Mouse (Mus musculus) neural tube, embryonic 11.5 days (tissue): ENCODE data around the gene Xrcc1. TPM values are rescaled to one million over a fixed set of nuclear protein-coding genes. Genes with fewer than 3 reads are reported as not detected.

Source experiments
- ATAC-seq: fragments of 200-750 bp; cut with Nextera tagmentation; 2 replicates; pipeline ENCODE4 v1.8.0; 2017; ENCODE audit warnings: moderate number of reproducible peaks, mild to moderate bottlenecking, moderate TSS enrichment, moderate library complexity; ENCODE audit not compliant: insufficient read depth, low FRiP score, low TSS enrichment
- DNase-seq: peaks from one replicate; pipeline ENCODE4 v3.0.0-alpha.2; 2015; ENCODE audit warnings: low spot score
- H3K27ac ChIP-seq: fragments of 300-500 bp; sonication (generic); 2 replicates; pipeline ENCODE4 v1.5.1; 2014; ENCODE audit warnings: low read depth, mild to moderate bottlenecking, low read length
- H3K27me3 ChIP-seq: fragments of 300-500 bp; sonication (generic); 2 replicates; pipeline ENCODE4 v1.6.1; 2014; ENCODE audit warnings: mild to moderate bottlenecking, low read length, mixed read lengths; ENCODE audit not compliant: control insufficient read depth, insufficient read depth
- H3K36me3 ChIP-seq: fragments of 300-500 bp; sonication (generic); 2 replicates; pipeline ENCODE4 v1.6.1; 2014; ENCODE audit warnings: mild to moderate bottlenecking, low read length, moderate library complexity, mixed read lengths; ENCODE audit not compliant: control insufficient read depth, insufficient read depth
- H3K4me1 ChIP-seq: fragments of 300-500 bp; sonication (generic); 2 replicates; pipeline ENCODE4 v1.6.1; 2014; ENCODE audit warnings: low read length, mixed read lengths; ENCODE audit not compliant: control insufficient read depth, insufficient read depth
- H3K4me2 ChIP-seq: fragments of 300-500 bp; sonication (generic); 2 replicates; pipeline ENCODE4 v1.6.1; 2014; ENCODE audit warnings: low read depth, mild to moderate bottlenecking, moderate library complexity
- H3K4me3 ChIP-seq: fragments of 300-500 bp; sonication (generic); 2 replicates; pipeline ENCODE4 v1.5.1; 2014; ENCODE audit warnings: low read depth, low read length
- H3K9ac ChIP-seq: fragments of 300-500 bp; sonication (generic); 2 replicates; pipeline ENCODE4 v1.6.1; 2014; ENCODE audit warnings: mild to moderate bottlenecking, low read length
- H3K9me3 ChIP-seq: fragments of 300-500 bp; sonication (generic); 2 replicates; pipeline ENCODE4 v1.6.1; 2016; ENCODE audit warnings: low read length; ENCODE audit not compliant: control insufficient read depth
- WGBS: fragments of 180-500 bp; shearing (Covaris S2); extraction: QIAGEN DNeasy Blood & Tissue Kit; methylation state at CpG from one replicate; pipeline ENCODE4 v1.1.7; 2014; 5-methylcytosine and 5-hydroxymethylcytosine counted together
- polyA plus RNA-seq: library from polyadenylated mRNA; unstranded; fragments of >200 nt; fragmentation: Nextera tagmentation; extraction: Ambion mirVana; gene quantifications from 2 replicates; pipeline ENCODE4 v1.2.1, GENCODE M21; 2014

The Xrcc1 gene
- polyA plus RNA-seq, 1 experiment from 2014 or later, result 120 TPM

DNA sequence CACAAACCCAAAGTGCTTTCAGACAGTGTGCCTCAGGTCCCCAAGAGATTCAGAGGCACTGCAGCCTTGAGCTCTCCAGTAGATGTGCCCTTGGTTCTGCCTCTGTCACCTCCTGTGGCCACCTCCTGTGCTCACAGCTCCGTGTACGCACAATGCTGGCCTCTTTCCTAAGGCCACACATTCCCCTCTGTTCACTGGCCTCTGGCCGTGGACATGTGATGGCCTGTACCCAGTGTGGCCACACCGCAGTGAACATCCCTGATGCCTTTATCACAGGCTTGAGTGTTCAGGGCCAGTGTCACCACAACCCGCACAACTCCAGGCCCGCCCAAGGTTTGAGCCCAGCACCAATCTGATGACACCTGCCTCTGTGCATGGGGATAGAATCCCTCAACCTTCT is 38.8 kb downstream of the Xrcc1 start:
- no peaks in the 10 kb centered on the region for H3K4me1 ChIP-seq
- H3K9me3 ChIP-seq, result no peaks in the 10 kb centered on the region
- 84% methylated on average over 6 of the region's 6 CpGs for WGBS
- H3K9ac ChIP-seq, result no peak overlapping the region
- H3K4me2 ChIP-seq, result no peak overlapping the region
- H3K27ac ChIP-seq, result no peak overlapping the region
- DNase-seq (no peak), ATAC-seq (no peak)
- H3K4me3 ChIP-seq, result no peak overlapping the region
- H3K27me3 ChIP-seq, result peaks cover 29% of the 10 kb centered on the region
- H3K36me3 ChIP-seq, result no peaks in the 10 kb centered on the region; the same call in 1 of the 2 replicates

DNA sequence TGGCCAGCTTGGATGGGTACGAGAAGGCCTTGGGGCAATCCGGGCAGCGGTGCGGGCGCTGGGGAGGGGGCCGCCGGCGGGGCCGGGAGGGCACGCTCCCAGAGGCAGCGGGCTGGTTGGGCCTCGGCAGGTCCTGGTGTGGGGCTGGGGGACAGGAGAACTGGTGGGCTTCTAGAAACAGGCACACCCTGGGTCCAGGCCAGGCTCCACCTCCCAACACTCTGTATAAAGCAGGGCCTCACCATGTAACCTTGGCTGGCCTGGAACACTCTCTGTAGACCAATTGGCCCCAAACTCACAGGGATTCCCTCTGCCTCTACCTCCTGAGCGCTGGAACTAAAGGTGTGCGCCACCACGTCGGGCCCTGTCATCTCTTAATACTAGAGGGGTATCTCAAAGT is 39.9 kb downstream of the Xrcc1 start:
- Histone ChIP-seq H3K9ac (no peak overlapping the region), H3K27me3 (peaks cover 29% of the 10 kb centered on the region), H3K4me1 (no peaks in the 10 kb centered on the region), H3K4me3 (no peak overlapping the region), H3K27ac (no peak overlapping the region), H3K9me3 (no peaks in the 10 kb centered on the region), H3K4me2 (no peak overlapping the region), H3K36me3 (no peaks in the 10 kb centered on the region; the same call in 1 of the 2 replicates)
- WGBS, result 38% methylated on average over 10 of the region's 16 CpGs
- ATAC-seq (no peak), DNase-seq (no peak)

DNA sequence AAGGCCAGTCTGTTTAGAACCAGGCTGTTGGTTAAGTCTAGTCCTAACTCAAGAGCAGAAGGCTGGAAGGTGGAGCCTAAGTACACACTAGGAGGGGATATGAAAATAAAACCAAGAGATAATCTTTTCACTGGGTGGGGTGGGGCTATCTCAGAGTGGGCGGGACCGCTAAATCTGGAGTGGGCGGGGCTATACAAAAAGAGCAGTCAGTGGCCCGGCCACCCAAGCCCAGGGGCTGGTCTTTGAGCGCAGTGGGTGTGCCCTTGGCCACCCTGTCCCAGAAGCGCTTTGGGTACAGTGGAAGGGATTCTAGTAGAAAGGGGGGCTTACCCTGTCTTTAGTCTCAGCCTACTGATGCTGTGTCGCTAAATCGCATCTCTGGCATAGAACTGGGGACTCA is 40.7 kb downstream of the Xrcc1 start:
- Histone ChIP-seq H3K4me2 (peak overlapping the region; percentile 71), H3K27ac (no peak overlapping the region), H3K9ac (no peak overlapping the region; the same call in 1 of the 2 replicates), H3K9me3 (no peaks in the 10 kb centered on the region), H3K4me3 (peak overlapping the region; percentile 41), H3K36me3 (no peaks in the 10 kb centered on the region; the same call in 1 of the 2 replicates), H3K4me1 (no peaks in the 10 kb centered on the region), H3K27me3 (peaks cover 29% of the 10 kb centered on the region)
- WGBS, result 12% methylated on average over 8 of the region's 8 CpGs
- ATAC-seq (peak; percentile 48; the same call in 1 of the 2 replicates), DNase-seq (no peak)

DNA sequence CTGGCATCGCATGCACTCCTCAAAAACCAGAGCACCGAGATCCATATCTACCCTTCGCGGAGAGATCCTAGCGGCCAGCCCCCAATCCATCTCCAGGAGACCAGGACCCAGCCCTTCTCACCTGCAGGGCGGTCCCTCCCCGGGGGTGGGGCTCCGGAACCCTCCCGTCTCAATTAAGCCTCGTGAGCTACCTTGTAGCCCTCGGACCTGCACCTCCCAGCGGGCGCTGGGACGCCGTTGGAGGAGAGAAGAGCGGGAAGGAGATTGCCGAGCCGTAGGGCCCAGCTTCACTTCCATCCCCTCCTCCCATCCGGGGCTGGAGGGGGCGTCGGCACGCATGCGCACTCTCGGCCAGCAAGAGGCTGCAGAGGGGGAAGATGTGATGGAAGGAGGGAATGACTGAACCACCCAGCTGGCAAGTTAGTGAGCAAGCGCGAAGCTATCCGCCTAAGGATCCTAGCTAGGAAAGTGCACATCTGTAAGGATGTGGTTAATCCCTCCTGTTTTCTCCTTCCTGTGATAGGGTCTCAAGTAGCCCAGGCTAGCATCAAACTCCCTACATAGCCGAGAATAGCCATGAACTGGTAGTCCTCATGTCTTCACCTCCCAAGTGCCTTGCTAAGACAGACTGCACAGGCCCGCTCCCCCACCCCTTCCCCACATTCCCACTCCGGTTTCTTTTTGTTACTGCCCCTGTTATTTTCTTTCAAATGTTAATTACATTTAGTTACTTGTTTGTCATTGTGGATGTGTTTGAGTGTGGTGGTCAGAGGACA is 41.4 kb downstream of the Xrcc1 start, which contains the start of the genes Ethe1 and Zfp575:
Gene Ethe1 (plus strand): TSS at position 214 of the 776 bp plus-strand sequence.
Gene Zfp575 (minus strand): TSS at position 312 of the 776 bp plus-strand sequence.
- Histone ChIP-seq H3K27ac (no peak within 1 kb of the TSS), H3K4me3 (peak within 1 kb of the TSS; percentile 41), H3K27me3 (peaks cover 29% of the 10 kb centered on the region), H3K9me3 (no peaks in the 10 kb centered on the region), H3K4me2 (peak within 1 kb of the TSS; percentile 71), H3K36me3 (no peaks in the 10 kb centered on the region; the same call in 1 of the 2 replicates), H3K9ac (peak within 1 kb of the TSS; percentile 70), H3K4me1 (no peaks in the 10 kb centered on the region)
- DNase-seq (peak; percentile 83), ATAC-seq (peak; percentile 45)
- 7% methylated on average over 30 of the region's 30 CpGs for WGBS

DNA sequence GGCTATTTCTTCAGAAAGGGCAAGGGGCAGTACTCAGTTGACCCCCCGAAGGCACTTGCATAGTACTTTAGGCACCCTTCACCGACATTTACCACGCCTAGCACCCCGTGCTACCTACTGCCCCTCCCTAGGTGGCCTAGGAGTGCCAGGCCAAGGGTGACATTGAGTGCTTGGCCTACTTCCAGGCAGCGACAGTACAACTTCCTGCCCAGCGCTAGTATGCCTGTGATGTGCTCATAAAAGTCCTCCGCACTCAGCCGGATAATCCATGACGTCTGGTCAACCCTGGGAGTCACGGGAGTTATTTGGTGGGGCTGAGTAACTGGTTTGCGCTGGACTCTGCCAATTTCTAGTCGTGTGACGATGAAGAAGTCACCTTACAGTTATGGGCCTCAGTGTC is 42.2 kb downstream of the Xrcc1 start:
- ATAC-seq (no peak), DNase-seq (no peak)
- no peaks in the 10 kb centered on the region for H3K9me3 ChIP-seq
- H3K4me1 ChIP-seq, result no peaks in the 10 kb centered on the region
- H3K36me3 ChIP-seq, result no peaks in the 10 kb centered on the region; the same call in 1 of the 2 replicates
- no peak overlapping the region for H3K4me2 ChIP-seq
- no peak overlapping the region for H3K4me3 ChIP-seq
- no peak overlapping the region for H3K9ac ChIP-seq
- 87% methylated on average over 13 of the region's 13 CpGs for WGBS
- H3K27me3 ChIP-seq, result peaks cover 29% of the 10 kb centered on the region
- no peak overlapping the region for H3K27ac ChIP-seq

DNA sequence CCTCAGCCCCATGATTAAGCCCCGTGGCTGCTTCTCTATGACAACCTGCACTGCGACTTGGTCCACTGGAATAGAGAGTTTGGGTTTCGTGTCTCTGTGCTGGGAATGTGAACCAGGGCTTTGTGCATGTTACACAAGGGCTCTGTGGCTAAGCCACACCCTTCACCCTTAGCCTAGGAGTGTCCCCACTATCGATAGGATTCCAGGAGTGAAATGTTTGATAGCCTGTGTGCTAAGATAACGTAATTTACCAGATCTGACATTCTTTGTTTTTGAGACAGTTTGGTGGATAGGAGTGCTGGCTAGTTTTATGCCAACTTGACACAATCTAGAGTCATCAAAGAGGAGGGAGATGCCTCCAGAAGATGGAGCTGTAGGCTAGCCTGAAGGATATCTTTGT is 45.6 kb downstream of the Xrcc1 start:
- no peaks in the 10 kb centered on the region; the same call in 1 of the 2 replicates for H3K36me3 ChIP-seq

DNA sequence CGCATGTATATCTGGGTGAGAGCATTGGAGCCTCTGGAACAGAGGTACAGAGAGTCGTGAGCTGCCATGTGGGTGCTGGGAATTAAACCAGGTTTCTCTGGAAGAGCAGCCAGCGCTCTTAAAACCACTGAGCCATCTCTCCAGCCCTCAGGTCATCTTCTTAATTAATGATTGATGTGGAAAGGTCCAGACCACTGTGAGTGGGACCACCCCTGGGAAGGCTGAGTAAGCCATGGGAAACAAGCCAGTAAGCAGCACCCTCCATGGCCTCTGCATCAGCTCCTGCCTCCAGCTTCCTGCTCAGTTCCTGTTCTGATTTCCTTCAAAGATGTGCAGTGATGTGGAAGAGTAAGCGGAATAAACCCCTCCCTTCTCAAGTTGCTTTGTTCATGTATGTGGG is 46.1 kb downstream of the Xrcc1 start:
- Histone ChIP-seq H3K4me3 (no peak overlapping the region), H3K4me2 (no peak overlapping the region), H3K27me3 (peaks cover 13% of the 10 kb centered on the region)

More for the DNA sequence above, 45.6 kb downstream of the Xrcc1 start:
- peaks cover 14% of the 10 kb centered on the region for H3K27me3 ChIP-seq
- no peaks in the 10 kb centered on the region for H3K9me3 ChIP-seq
- no peak overlapping the region for H3K4me3 ChIP-seq
- H3K4me2 ChIP-seq, result no peak overlapping the region
- no peak for DNase-seq
- ATAC-seq, result no peak
- H3K27ac ChIP-seq, result no peak overlapping the region
- WGBS, result 72% methylated on average over 5 of the region's 5 CpGs
- no peak overlapping the region for H3K9ac ChIP-seq
- H3K4me1 ChIP-seq, result no peaks in the 10 kb centered on the region; the same call in 1 of the 2 replicates

DNA sequence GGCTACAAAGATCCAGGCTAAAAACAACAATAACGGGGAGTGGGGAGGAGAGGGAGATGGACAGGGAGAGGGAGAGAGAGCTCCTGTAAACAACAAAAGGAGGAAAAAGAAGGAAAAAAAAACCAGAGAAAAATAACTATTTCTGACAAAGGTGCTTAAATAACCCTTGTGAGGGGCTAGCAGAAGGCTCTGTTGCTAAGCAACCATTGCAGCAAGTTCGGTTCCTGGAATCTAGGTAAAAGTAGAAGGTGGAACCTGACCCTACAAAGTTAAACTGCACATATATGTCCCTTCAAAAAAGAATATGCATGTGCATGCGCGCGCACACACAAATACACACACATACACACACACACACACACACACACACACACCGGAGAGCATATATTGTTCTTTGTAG is 46.7 kb downstream of the Xrcc1 start:
- H3K9me3 ChIP-seq, result no peaks in the 10 kb centered on the region
- H3K4me1 ChIP-seq, result no peaks in the 10 kb centered on the region; the same call in 1 of the 2 replicates
- no peak for DNase-seq
- ATAC-seq, result no peak
- H3K36me3 ChIP-seq, result no peaks in the 10 kb centered on the region
- no peak overlapping the region for H3K9ac ChIP-seq
- H3K4me3 ChIP-seq, result no peak overlapping the region
- 81% methylated on average over 6 of the region's 6 CpGs for WGBS
- no peak overlapping the region for H3K27ac ChIP-seq
- peaks cover 7% of the 10 kb centered on the region for H3K27me3 ChIP-seq
- H3K4me2 ChIP-seq, result no peak overlapping the region

More for the DNA sequence above, 46.1 kb downstream of the Xrcc1 start:
- H3K36me3 ChIP-seq, result no peaks in the 10 kb centered on the region; the same call in 1 of the 2 replicates
- ATAC-seq (no peak), DNase-seq (no peak)
- WGBS, result 66% methylated on average over 4 of the region's 4 CpGs
- H3K9ac ChIP-seq, result no peak overlapping the region
- H3K9me3 ChIP-seq, result no peaks in the 10 kb centered on the region
- no peaks in the 10 kb centered on the region; the same call in 1 of the 2 replicates for H3K4me1 ChIP-seq
- no peak overlapping the region for H3K27ac ChIP-seq
